Mouse (Mus musculus) MEL (cell line): ENCODE measurements around the gene Dse. TPM values are rescaled to one million over a fixed set of nuclear protein-coding genes. Genes with fewer than 3 reads are reported as not detected.

Experiments
- DNase-seq: peaks from one replicate; pipeline ENCODE4 v3.0.0; 2011; ENCODE audit warnings: low read depth, low spot score
- H3K27ac ChIP-seq: 2 replicates; pipeline ENCODE4 v1.5.1; 2012; ENCODE audit warnings: low read depth, mild to moderate bottlenecking, control low read depth, low read length, moderate library complexity; ENCODE audit not compliant: control insufficient read depth
- H3K27me3 ChIP-seq, 2 experiments: fragments of 150-350 bp in 1 of 2; sonication (generic) in 1 of 2; 2 replicates each; pipeline ENCODE4 v1.6.1; 2012; ENCODE audit warnings: low read length in 2 of 2, mild to moderate bottlenecking in 2 of 2, improper control_type of control experiment in 1 of 2, moderate library complexity in 1 of 2; ENCODE audit not compliant: insufficient read depth in 2 of 2, control insufficient read depth in 1 of 2
- H3K36me3 ChIP-seq, 2 experiments: 2 replicates each; pipeline ENCODE4 v1.6.1; 2012 to 2014; ENCODE audit warnings: low read length in 2 of 2, improper control_type of control experiment in 1 of 2, inconsistent platforms in 1 of 2, mild to moderate bottlenecking in 1 of 2; ENCODE audit not compliant: insufficient read depth in 2 of 2, control insufficient read depth in 1 of 2
- H3K4me1 ChIP-seq, 2 experiments: fragments of 150-350 bp in 1 of 2; sonication (generic) in 1 of 2; 2 replicates each; pipeline ENCODE4 v1.6.1; 2012; ENCODE audit warnings: low read length in 2 of 2, improper control_type of control experiment in 1 of 2, mild to moderate bottlenecking in 1 of 2; ENCODE audit not compliant: insufficient read depth in 2 of 2, control insufficient read depth in 1 of 2
- H3K4me3 ChIP-seq, 2 experiments: fragments of 150-350 bp in 1 of 2; sonication (generic) in 1 of 2; 2 replicates each; pipeline ENCODE4 v1.5.1; 2012; ENCODE audit warnings: low read depth in 2 of 2, low read length in 2 of 2, mild to moderate bottlenecking in 2 of 2, moderate library complexity in 2 of 2, control low read depth in 1 of 2, improper control_type of control experiment in 1 of 2; ENCODE audit not compliant: control insufficient read depth in 1 of 2, insufficient read depth in 1 of 2
- H3K79me2 ChIP-seq: 2 replicates; pipeline ENCODE4 v1.6.1; 2012; ENCODE audit warnings: mild to moderate bottlenecking, low read length, moderate library complexity; ENCODE audit not compliant: control insufficient read depth, poor library complexity, insufficient read depth
- H3K9ac ChIP-seq: 2 replicates; pipeline ENCODE4 v1.6.1; 2012; ENCODE audit warnings: low read depth, mild to moderate bottlenecking, control low read depth, low read length, moderate library complexity; ENCODE audit not compliant: control insufficient read depth, poor library complexity, severe bottlenecking
- H3K9me3 ChIP-seq: fragments of 150-350 bp; sonication (generic); replicated peaks from 2 replicates; pipeline ENCODE4 v1.6.1; 2012; ENCODE audit warnings: mild to moderate bottlenecking, low read length, improper control_type of control experiment, moderate library complexity; ENCODE audit not compliant: insufficient read depth
- CHD1 ChIP-seq: IDR thresholded peaks from 2 replicates; pipeline ENCODE4 v1.6.1; 2012; ENCODE audit warnings: low read depth, mild to moderate bottlenecking, inconsistent platforms, low read length, improper control_type of control experiment
- CHD2 ChIP-seq: IDR thresholded peaks from 2 replicates; pipeline ENCODE4 v1.6.1; 2011; ENCODE audit warnings: low read length, improper control_type of control experiment
- EP300 ChIP-seq, 2 experiments: IDR thresholded peaks; 2 replicates each; pipeline ENCODE4 v1.6.1; 2011; ENCODE audit warnings: improper control_type of control experiment in 2 of 2, low read length in 2 of 2, low read depth in 1 of 2, mild to moderate bottlenecking in 1 of 2
- ETS1 ChIP-seq: IDR thresholded peaks from 2 replicates; pipeline ENCODE4 v1.6.1; 2012; ENCODE audit warnings: low read depth, mild to moderate bottlenecking, inconsistent platforms, low read length, improper control_type of control experiment, moderate library complexity
- GABPA ChIP-seq: IDR thresholded peaks from 2 replicates; pipeline ENCODE4 v1.6.1; 2012; ENCODE audit warnings: low read depth, mild to moderate bottlenecking, inconsistent platforms, low read length, improper control_type of control experiment, moderate library complexity
- HCFC1 ChIP-seq: IDR thresholded peaks from 2 replicates; pipeline ENCODE4 v1.6.1; 2012; ENCODE audit warnings: low read depth, mild to moderate bottlenecking, inconsistent platforms, low read length, improper control_type of control experiment, moderate library complexity
- JUND ChIP-seq: IDR thresholded peaks from 2 replicates; pipeline ENCODE4 v1.6.1; 2011; ENCODE audit warnings: low read depth, mild to moderate bottlenecking, improper control_type of control experiment, low read length
- MAFK ChIP-seq: IDR thresholded peaks from 2 replicates; pipeline ENCODE4 v1.6.1; 2011; ENCODE audit warnings: low read depth, mild to moderate bottlenecking, low read length, improper control_type of control experiment, borderline replicate concordance
- MAX ChIP-seq: IDR thresholded peaks from 2 replicates; pipeline ENCODE4 v1.6.1; 2011; ENCODE audit warnings: low read length, improper control_type of control experiment
- MAZ ChIP-seq: IDR thresholded peaks from 2 replicates; pipeline ENCODE4 v1.6.1; 2012; ENCODE audit warnings: low read depth, mild to moderate bottlenecking, inconsistent platforms, low read length, improper control_type of control experiment
- MXI1 ChIP-seq: IDR thresholded peaks from 2 replicates; pipeline ENCODE4 v1.6.1; 2011; ENCODE audit warnings: mild to moderate bottlenecking, low read depth, low read length, improper control_type of control experiment
- MYB ChIP-seq: IDR thresholded peaks from 2 replicates; pipeline ENCODE4 v1.6.1; 2011; ENCODE audit warnings: mild to moderate bottlenecking, low read depth, low read length, improper control_type of control experiment
- NELFE ChIP-seq: IDR thresholded peaks from 2 replicates; pipeline ENCODE4 v1.6.1; 2011; ENCODE audit warnings: low read depth, low read length, improper control_type of control experiment
- NRF1 ChIP-seq: IDR thresholded peaks from 2 replicates; pipeline ENCODE4 v1.6.1; 2014; ENCODE audit warnings: low read depth, mild to moderate bottlenecking, inconsistent platforms, low read length, improper control_type of control experiment, moderate library complexity; ENCODE audit not compliant: poor library complexity, insufficient read depth, severe bottlenecking
- RAD21 ChIP-seq: IDR thresholded peaks from 2 replicates; pipeline ENCODE4 v1.6.1; 2011; ENCODE audit warnings: mild to moderate bottlenecking, low read depth, low read length, improper control_type of control experiment
- TBP ChIP-seq: IDR thresholded peaks from 2 replicates; pipeline ENCODE4 v1.8.0; 2011; ENCODE audit warnings: low read depth, low read length, improper control_type of control experiment
- TCF12 ChIP-seq: IDR thresholded peaks from 2 replicates; pipeline ENCODE4 v1.6.1; 2014; ENCODE audit warnings: low read depth, mild to moderate bottlenecking, inconsistent platforms, low read length, improper control_type of control experiment, moderate library complexity
- USF1 ChIP-seq: IDR thresholded peaks from 2 replicates; pipeline ENCODE4 v1.6.1; 2014; ENCODE audit warnings: low read depth, mild to moderate bottlenecking, inconsistent platforms, low read length, improper control_type of control experiment, moderate library complexity
- ZKSCAN1 ChIP-seq: IDR thresholded peaks from 2 replicates; pipeline ENCODE4 v1.6.1; 2012; ENCODE audit warnings: low read depth, mild to moderate bottlenecking, inconsistent platforms, low read length, improper control_type of control experiment, moderate library complexity
- ZMIZ1 ChIP-seq: IDR thresholded peaks from 2 replicates; pipeline ENCODE4 v1.6.1; 2012; ENCODE audit warnings: low read depth, mild to moderate bottlenecking, inconsistent platforms, low read length, improper control_type of control experiment, moderate library complexity
- ZNF384 ChIP-seq: IDR thresholded peaks from 2 replicates; pipeline ENCODE4 v1.6.1; 2012; ENCODE audit warnings: low read depth, mild to moderate bottlenecking, inconsistent platforms, low read length, improper control_type of control experiment
- polyA plus RNA-seq, 2 experiments: library from polyadenylated mRNA; stranded (reverse) in 1 of 2; unstranded in 1 of 2; fragments of >175 nt in 1 of 2; fragments of >200 nt in 1 of 2; gene quantifications; 2 replicates each; pipeline versions ENCODE4 v1.2.1 to v1.2.4; 2012; ENCODE audit warnings: low replicate concordance in 2 of 2, low read depth in 1 of 2; ENCODE audit not compliant: insufficient read length in 2 of 2, insufficient read depth in 1 of 2, missing spikeins in 1 of 2
- total RNA-seq: library from RNA; depleted of rRNA; stranded (reverse); fragments of 300-350 nt; gene quantifications from 2 replicates; pipeline ENCODE4 v1.2.3, GENCODE M21; 2012

Dse gene
- total and polyA plus RNA-seq, 3 experiments, result not detected

GRCm38 (mm10) chr10:34117770-34118169, 89.7 kb downstream of the Dse start:
- TF ChIP-seq ETS1, result no peak
- TF ChIP-seq MXI1, result no peak
- no peak for TF ChIP-seq USF1
- no peak for TF ChIP-seq CHD2
- TF ChIP-seq GABPA, result no peak
- TF ChIP-seq NELFE, result no peak
- no peak for TF ChIP-seq CHD1
- TF ChIP-seq EP300 (IDR thresholded peaks at IDR 0.05; ENCODE audit: low read depth in 1 of 2, low read length in 2 of 2), result no peak
- no peak for TF ChIP-seq MAFK
- no peak for TF ChIP-seq NRF1
- no peak for TF ChIP-seq MAZ
- TF ChIP-seq TBP, result no peak
- TF ChIP-seq JUND, result no peak
- no peak for TF ChIP-seq MAX
- TF ChIP-seq HCFC1, result no peak
- Histone ChIP-seq H3K27ac (no peak overlapping the region), H3K79me2 (no peaks in the 10 kb centered on the region), H3K27me3 (no peaks in the 10 kb centered on the region), H3K36me3 (no peaks in the 10 kb centered on the region), H3K4me3 (no peak overlapping the region), H3K9me3 (no peaks in the 10 kb centered on the region), H3K9ac (no peak overlapping the region), H3K4me1 (no peaks in the 10 kb centered on the region)
- no peak for DNase-seq

DNA sequence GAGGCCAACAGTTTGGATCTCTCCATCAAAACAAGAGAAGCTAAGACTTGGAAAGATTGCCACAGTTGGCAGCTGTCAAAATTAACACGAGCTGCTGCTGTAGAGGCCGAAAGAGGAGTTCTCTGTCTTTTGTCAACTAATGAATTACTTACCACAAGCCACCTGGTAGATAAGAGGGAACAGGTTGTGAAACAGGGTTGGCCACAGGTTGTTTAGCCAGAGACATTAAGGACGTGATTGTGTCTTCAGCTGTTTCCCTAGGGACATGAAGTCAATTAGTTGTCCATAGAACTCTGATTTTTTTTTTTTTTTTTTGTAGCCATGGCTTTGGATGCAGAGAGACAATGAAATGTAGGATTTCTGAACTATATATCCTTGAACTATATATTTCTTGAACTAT, 90.4 kb downstream of the Dse start:
- no peaks in the 10 kb centered on the region for H3K9me3 ChIP-seq
- no peak overlapping the region for H3K27ac ChIP-seq
- H3K4me3 ChIP-seq, result no peak overlapping the region
- no peak for DNase-seq
- no peaks in the 10 kb centered on the region for H3K27me3 ChIP-seq
- no peaks in the 10 kb centered on the region for H3K36me3 ChIP-seq
- TF ChIP-seq CHD1 (no peak), RAD21 (no peak), MAFK (no peak), ZMIZ1 (no peak), ZNF384 (no peak), ZKSCAN1 (no peak), TBP (no peak), MYB (no peak), GABPA (no peak), TCF12 (no peak), NELFE (no peak)
- H3K79me2 ChIP-seq, result no peaks in the 10 kb centered on the region
- H3K4me1 ChIP-seq, result no peaks in the 10 kb centered on the region
- no peak overlapping the region for H3K9ac ChIP-seq
